Mouse (Mus musculus): Measurements from ENCODE around the gene Ptprq. TPM values are rescaled to one million over a fixed set of nuclear protein-coding genes. Genes with fewer than 3 reads are reported as not detected.

Ptprq gene
- polyA plus RNA-seq, 1 experiment from 2014 or later = 0.07 TPM

- no peak overlapping the region for H3K4me2 ChIP-seq (ENCODE audit: low read depth, severe bottlenecking)
- no peaks in the 10 kb centered on the region for H3K4me1 ChIP-seq (ENCODE audit: control insufficient read depth, insufficient read depth, low read length)
- H3K9me3 ChIP-seq (ENCODE audit: control insufficient read depth, low read length) = no peaks in the 10 kb centered on the region
- WGBS = 76% methylated on average over 5 of the region's 5 CpGs
- H3K36me3 ChIP-seq (ENCODE audit: control insufficient read depth, insufficient read depth, low read length) = no peaks in the 10 kb centered on the region
- ATAC-seq (ENCODE audit: insufficient number of reproducible peaks, low FRiP score, low TSS enrichment, low read depth) = no peak
- no peak overlapping the region for H3K9ac ChIP-seq (ENCODE audit: low read length)
- no peaks in the 10 kb centered on the region for H3K27me3 ChIP-seq (ENCODE audit: control insufficient read depth, insufficient read depth, low read length)
- H3K4me3 ChIP-seq (ENCODE audit: low read depth, low read length) = no peak overlapping the region
- no peak for DNase-seq (ENCODE audit: low spot score)
- no peak overlapping the region for H3K27ac ChIP-seq (replicated peaks; ENCODE audit: low read depth, low read length)
These were observed 248.1 kb downstream of the Ptprq start for GRCm38 (mm10) chr10:107471712-107472111.

DNA sequence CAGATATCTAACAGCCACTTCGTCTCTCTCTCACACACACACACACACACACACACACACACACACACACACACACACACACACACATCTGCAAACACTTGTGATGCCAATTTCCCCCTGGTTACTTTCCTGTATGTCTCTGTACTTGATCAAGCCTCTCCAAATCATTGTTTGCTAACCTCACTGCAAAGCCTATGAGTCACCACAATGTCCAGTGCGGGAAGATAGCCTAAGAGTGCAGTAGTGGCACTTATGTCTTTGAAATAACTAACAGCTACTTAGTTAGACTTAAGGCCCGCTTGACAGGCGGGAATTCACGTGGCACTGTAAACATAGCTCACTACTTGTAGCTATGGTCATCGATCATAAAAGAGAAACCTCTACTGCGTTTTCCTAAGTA is 252.0 kb downstream of the Ptprq start:
- WGBS = 88% methylated on average over 7 of the region's 7 CpGs
- H3K36me3 ChIP-seq (ENCODE audit: control insufficient read depth, insufficient read depth, low read length) = no peaks in the 10 kb centered on the region
- H3K4me3 ChIP-seq (ENCODE audit: low read depth, low read length) = no peak overlapping the region
- no peak overlapping the region for H3K27ac ChIP-seq (replicated peaks; ENCODE audit: low read depth, low read length)
- no peak overlapping the region for H3K4me2 ChIP-seq (ENCODE audit: low read depth, severe bottlenecking)
- ATAC-seq (ENCODE audit: insufficient number of reproducible peaks, low FRiP score, low TSS enrichment, low read depth) (no peak), DNase-seq (ENCODE audit: low spot score) (no peak)
- no peaks in the 10 kb centered on the region for H3K27me3 ChIP-seq (ENCODE audit: control insufficient read depth, insufficient read depth, low read length)
- no peak overlapping the region for H3K9ac ChIP-seq (ENCODE audit: low read length)
- H3K9me3 ChIP-seq (ENCODE audit: control insufficient read depth, low read length) = no peaks in the 10 kb centered on the region
- H3K4me1 ChIP-seq (ENCODE audit: control insufficient read depth, insufficient read depth, low read length) = no peaks in the 10 kb centered on the region

Small RNA genes lying within 50 kb of the gene (microRNA-seq; reads per million reads assigned to microRNA genes)
- not detected for gene Gm44403

Other genes starting within 250 kb of the Ptprq start
- gene Myf5, start 233.9 kb downstream of the Ptprq start, polyA plus RNA-seq (2014; fragmentation: Nextera tagmentation; extraction: Ambion mirVana) = 19.1 and 20.3 TPM in 2 replicates
- gene Myf6, start 225.3 kb downstream of the Ptprq start, polyA plus RNA-seq (2014; fragmentation: Nextera tagmentation; extraction: Ambion mirVana) = 0.23 and 0.44 TPM in 2 replicates
- 0.03 and 0.04 TPM in 2 replicates for gene Otogl, start 192.1 kb upstream of the Ptprq start, polyA plus RNA-seq (2014; fragmentation: Nextera tagmentation; extraction: Ambion mirVana)